Mouse (Mus musculus) embryonic facial prominence, embryonic 10.5 days (tissue): ENCODE results near the gene Rpn2. TPM values are rescaled to one million over a fixed set of nuclear protein-coding genes. Genes with fewer than 3 reads are reported as not detected.

ENCODE experiments used
- DNase-seq: peaks from one replicate; pipeline ENCODE4 v3.0.0-alpha.2; 2017; ENCODE audit warnings: low spot score
- H3K27ac ChIP-seq: fragments of 300-500 bp; sonication (generic); replicated peaks from 2 replicates; pipeline ENCODE4 v1.5.1; 2016; ENCODE audit warnings: mild to moderate bottlenecking
- H3K27me3 ChIP-seq: fragments of 300-500 bp; sonication (generic); replicated peaks from 2 replicates; pipeline ENCODE4 v1.6.1; 2016; ENCODE audit warnings: low read depth, mild to moderate bottlenecking; ENCODE audit not compliant: poor library complexity, severe bottlenecking
- H3K36me3 ChIP-seq: fragments of 300-500 bp; sonication (generic); replicated peaks from 2 replicates; pipeline ENCODE4 v1.6.1; 2016; ENCODE audit warnings: mild to moderate bottlenecking, moderate library complexity
- H3K4me1 ChIP-seq: fragments of 300-500 bp; sonication (generic); 2 replicates; pipeline ENCODE4 v1.6.1; 2016
- H3K4me3 ChIP-seq: fragments of 300-500 bp; sonication (generic); 2 replicates; pipeline ENCODE4 v1.5.1; 2016; ENCODE audit warnings: mild to moderate bottlenecking, moderate library complexity
- H3K9me3 ChIP-seq: fragments of 300-500 bp; sonication (generic); 2 replicates; pipeline ENCODE4 v1.6.1; 2016; ENCODE audit warnings: mild to moderate bottlenecking
- WGBS: fragments of 180-500 bp; shearing (Covaris S2); methylation state at CpG from one replicate; pipeline ENCODE4 v1.1.7; 2016; 5-methylcytosine and 5-hydroxymethylcytosine counted together
- polyA plus RNA-seq: library from polyadenylated mRNA; unstranded; fragments of >200 nt; fragmentation: Nextera tagmentation; extraction: Ambion mirVana; gene quantifications from 2 replicates; pipeline ENCODE4 v1.2.1, GENCODE M21; 2016

Gene Rpn2
- polyA plus RNA-seq, 1 experiment from 2014 or later: 266 TPM

DNA sequence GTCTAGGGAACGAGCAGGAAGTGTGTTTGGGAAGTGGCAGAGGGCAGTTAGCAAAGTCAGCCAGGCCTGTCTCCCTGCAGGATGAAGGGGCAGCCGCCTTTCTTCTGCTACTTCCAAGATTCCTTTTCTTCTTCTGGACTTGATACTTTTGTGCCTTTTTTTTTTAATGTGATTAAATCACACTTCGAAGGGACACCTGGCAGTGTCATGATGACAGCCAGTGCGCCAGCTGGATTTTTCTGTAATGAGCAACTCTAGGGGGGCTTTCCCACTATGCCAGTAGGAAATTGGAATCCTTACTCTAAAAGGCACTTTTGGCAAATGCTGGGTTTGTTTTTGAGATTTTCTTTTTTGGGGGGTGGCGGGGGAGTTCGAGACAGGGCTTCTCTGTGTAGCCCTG, 36.7 kb downstream of the Rpn2 start:
- no peak overlapping the region for H3K4me3 ChIP-seq
- peaks cover 100% of the 10 kb centered on the region for H3K36me3 ChIP-seq
- H3K9me3 ChIP-seq: no peaks in the 10 kb centered on the region
- 89% methylated on average over 6 of the region's 6 CpGs for WGBS
- no peak overlapping the region for H3K27ac ChIP-seq
- no peaks in the 10 kb centered on the region for H3K27me3 ChIP-seq
- peaks cover 8% of the 10 kb centered on the region for H3K4me1 ChIP-seq
- DNase-seq: no peak

GRCm38 (mm10) chr2:157316358-157316933, 37.6 kb downstream of the Rpn2 start:
- 84% methylated on average over 14 of the region's 14 CpGs for WGBS
- Histone ChIP-seq H3K4me3 (no peak overlapping the region), H3K4me1 (peaks cover 15% of the 10 kb centered on the region), H3K27me3 (no peaks in the 10 kb centered on the region), H3K36me3 (peaks cover 100% of the 10 kb centered on the region), H3K9me3 (no peaks in the 10 kb centered on the region), H3K27ac (no peak overlapping the region)
- DNase-seq: no peak

DNA sequence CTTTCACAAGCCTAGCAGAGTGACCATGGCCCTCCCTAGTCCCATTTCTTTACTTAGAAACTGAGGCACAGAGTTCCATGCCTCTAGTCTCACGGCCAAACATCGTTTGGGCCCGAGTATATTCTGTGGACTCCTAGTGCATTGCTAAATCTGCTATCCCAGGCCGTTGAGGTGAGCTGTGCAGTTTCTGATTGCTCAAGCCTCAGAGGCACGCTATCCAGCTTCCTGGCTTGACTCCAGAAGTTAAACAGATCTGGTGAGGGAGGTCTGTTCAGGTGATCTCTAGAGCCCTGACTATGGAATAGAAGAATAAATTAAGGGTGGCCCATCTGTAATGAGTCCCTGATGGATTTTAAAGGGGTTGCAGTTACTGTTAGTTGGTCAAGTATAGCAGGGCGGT, 38.4 kb downstream of the Rpn2 start:
- Histone ChIP-seq H3K9me3 (no peaks in the 10 kb centered on the region), H3K4me3 (no peak overlapping the region), H3K4me1 (peaks cover 15% of the 10 kb centered on the region), H3K36me3 (peaks cover 100% of the 10 kb centered on the region), H3K27ac (no peak overlapping the region), H3K27me3 (no peaks in the 10 kb centered on the region)
- 93% methylated on average over 6 of the region's 6 CpGs for WGBS
- DNase-seq: no peak

- DNase-seq: no peak
- H3K36me3 ChIP-seq: peaks cover 100% of the 10 kb centered on the region
- H3K27me3 ChIP-seq: no peaks in the 10 kb centered on the region
- no peak overlapping the region for H3K4me3 ChIP-seq
- H3K27ac ChIP-seq: no peak overlapping the region; the same call in 1 of the 2 replicates
- 80% methylated on average over 8 of the region's 8 CpGs for WGBS
- H3K4me1 ChIP-seq: peaks cover 15% of the 10 kb centered on the region
- no peaks in the 10 kb centered on the region for H3K9me3 ChIP-seq
Measured at GRCm38 (mm10) chr2:157320135-157320534, 41.3 kb downstream of the Rpn2 start.

GRCm38 (mm10) chr2:157320886-157321285, 42.1 kb downstream of the Rpn2 start:
- Histone ChIP-seq H3K9me3 (no peaks in the 10 kb centered on the region), H3K36me3 (peaks cover 100% of the 10 kb centered on the region), H3K27ac (no peak overlapping the region), H3K4me3 (no peak overlapping the region), H3K4me1 (peaks cover 15% of the 10 kb centered on the region), H3K27me3 (no peaks in the 10 kb centered on the region)
- peak; percentile 26 for DNase-seq
- 45% methylated on average over 5 of the region's 5 CpGs for WGBS

- Histone ChIP-seq H3K4me3 (no peak overlapping the region), H3K4me1 (peaks cover 15% of the 10 kb centered on the region), H3K9me3 (no peaks in the 10 kb centered on the region), H3K27ac (no peak overlapping the region), H3K36me3 (peaks cover 100% of the 10 kb centered on the region), H3K27me3 (no peaks in the 10 kb centered on the region)
- DNase-seq: no peak
- WGBS: 90% methylated on average over 5 of the region's 5 CpGs
Measured at GRCm38 (mm10) chr2:157322029-157322766, 43.4 kb downstream of the Rpn2 start.

DNA sequence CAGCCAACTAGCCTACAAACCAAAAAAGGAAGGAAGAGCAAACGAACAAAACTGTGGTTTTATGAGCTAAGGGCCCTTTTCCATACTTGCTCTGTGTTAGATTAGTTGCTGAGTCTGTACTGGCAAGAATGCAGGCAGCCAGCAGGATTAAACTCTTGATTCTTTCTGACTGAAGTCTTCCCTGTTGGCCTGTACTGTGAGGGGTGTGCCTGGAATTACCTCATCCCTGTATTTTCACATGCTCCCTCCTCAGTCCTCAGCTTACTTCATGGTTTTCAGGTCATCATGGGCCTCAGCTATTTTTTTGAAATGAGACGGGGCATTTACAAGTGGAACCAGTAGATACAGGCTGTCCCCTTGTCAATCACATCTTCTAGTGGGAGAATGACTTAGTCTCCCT, 46.4 kb downstream of the Rpn2 start:
- H3K4me1 ChIP-seq: peaks cover 35% of the 10 kb centered on the region
- peaks cover 92% of the 10 kb centered on the region for H3K36me3 ChIP-seq
- H3K27ac ChIP-seq: no peak overlapping the region
- no peaks in the 10 kb centered on the region for H3K27me3 ChIP-seq
- 84% methylated on average over 2 of the region's 2 CpGs for WGBS
- no peak overlapping the region for H3K4me3 ChIP-seq
- no peak for DNase-seq
- H3K9me3 ChIP-seq: no peaks in the 10 kb centered on the region

DNA sequence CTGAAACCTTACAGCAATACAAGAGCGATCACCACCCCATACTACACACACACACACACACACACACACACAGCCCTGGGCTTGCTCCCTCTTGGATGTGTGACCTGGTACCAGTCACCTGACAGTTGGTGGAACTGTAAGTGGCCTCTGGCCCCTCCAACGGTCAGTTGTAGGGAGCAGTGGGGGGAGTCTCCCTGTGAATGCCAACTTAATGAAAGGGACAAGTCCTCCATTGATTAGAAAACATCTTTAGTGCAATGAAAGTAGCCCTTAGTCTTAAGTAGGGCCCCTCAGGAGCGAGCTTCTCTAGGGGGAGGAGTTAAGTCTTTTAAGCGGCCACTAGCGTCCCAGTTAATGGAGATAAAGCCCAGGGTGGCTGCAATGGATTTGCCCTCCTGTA, 49.3 kb downstream of the Rpn2 start:
- Histone ChIP-seq H3K36me3 (peaks cover 63% of the 10 kb centered on the region), H3K9me3 (no peaks in the 10 kb centered on the region), H3K4me1 (peaks cover 33% of the 10 kb centered on the region), H3K4me3 (no peak overlapping the region), H3K27ac (peak overlapping the region; percentile 81), H3K27me3 (no peaks in the 10 kb centered on the region)
- WGBS: 29% methylated on average over 5 of the region's 5 CpGs
- DNase-seq: no peak

- DNase-seq: peak; percentile 56
- peaks cover 59% of the 10 kb centered on the region for H3K36me3 ChIP-seq
- H3K9me3 ChIP-seq: no peaks in the 10 kb centered on the region
- peak overlapping the region; percentile 81 for H3K27ac ChIP-seq
- whole genome bisulfite sequencing: 26% methylated on average over 11 of the region's 11 CpGs
- no peaks in the 10 kb centered on the region for H3K27me3 ChIP-seq
- H3K4me3 ChIP-seq: no peak overlapping the region
- peaks cover 33% of the 10 kb centered on the region for H3K4me1 ChIP-seq
Measured at GRCm38 (mm10) chr2:157328570-157328969, 49.8 kb downstream of the Rpn2 start.

DNA sequence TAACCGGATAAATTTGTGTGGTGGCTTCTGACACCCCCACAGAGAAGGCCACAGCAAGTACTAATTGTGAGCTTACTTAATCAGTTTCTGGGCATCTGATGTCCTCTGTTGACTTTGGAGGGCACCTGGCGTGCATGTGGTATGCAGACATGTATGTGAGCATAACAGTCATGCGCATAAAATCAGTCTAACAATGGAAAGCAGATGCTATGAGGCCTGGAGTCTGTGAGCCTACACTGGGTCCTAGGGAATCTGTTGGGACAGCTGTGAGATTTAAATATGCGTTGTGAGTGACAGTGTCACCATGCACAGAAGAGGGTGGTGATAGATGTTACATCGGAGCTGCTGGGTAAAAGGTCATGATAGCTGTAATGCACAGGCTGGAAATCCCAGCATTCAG, 53.2 kb downstream of the Rpn2 start:
- Histone ChIP-seq H3K36me3 (peaks cover 24% of the 10 kb centered on the region), H3K9me3 (no peaks in the 10 kb centered on the region), H3K27me3 (no peaks in the 10 kb centered on the region), H3K27ac (peak overlapping the region; percentile 65), H3K4me1 (peaks cover 44% of the 10 kb centered on the region), H3K4me3 (no peak overlapping the region)
- DNase-seq: no peak
- WGBS: 84% methylated on average over 5 of the region's 5 CpGs

- H3K27ac ChIP-seq: peak overlapping the region; percentile 86
- H3K4me1 ChIP-seq: peaks cover 73% of the 10 kb centered on the region
- no peaks in the 10 kb centered on the region for H3K36me3 ChIP-seq
- peak; percentile 79 for DNase-seq
- 43% methylated on average over 5 of the region's 5 CpGs for WGBS
- no peaks in the 10 kb centered on the region; the same call in 1 of the 2 replicates for H3K27me3 ChIP-seq
- H3K9me3 ChIP-seq: no peaks in the 10 kb centered on the region
- no peak overlapping the region for H3K4me3 ChIP-seq
Measured at GRCm38 (mm10) chr2:157338663-157339062, 59.8 kb downstream of the Rpn2 start.

DNA sequence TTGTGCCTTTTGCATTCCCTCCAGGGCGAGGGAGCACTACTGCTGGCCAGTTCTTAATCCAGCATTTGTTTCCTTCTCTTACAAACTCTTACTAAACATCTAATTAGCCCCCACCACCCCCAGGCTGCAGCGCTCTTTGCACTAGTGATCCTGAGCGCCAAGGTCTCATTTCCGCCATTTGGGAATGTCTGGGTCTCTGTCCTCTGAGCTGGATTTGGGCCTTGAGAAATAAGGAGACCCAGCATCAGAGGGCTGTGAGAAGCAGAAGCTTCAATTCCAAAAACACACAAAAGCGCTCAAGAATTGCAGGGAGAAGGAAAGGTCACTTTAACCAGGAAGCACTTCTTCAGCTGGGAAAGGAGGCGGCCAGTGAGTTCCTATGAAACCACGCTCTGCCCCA, 60.7 kb downstream of the Rpn2 start:
- Histone ChIP-seq H3K4me3 (no peak overlapping the region), H3K27me3 (no peaks in the 10 kb centered on the region; the same call in 1 of the 2 replicates), H3K4me1 (peaks cover 75% of the 10 kb centered on the region), H3K36me3 (no peaks in the 10 kb centered on the region), H3K9me3 (no peaks in the 10 kb centered on the region), H3K27ac (peak overlapping the region; percentile 86)
- no peak for DNase-seq
- 62% methylated on average over 7 of the region's 7 CpGs for WGBS

GRCm38 (mm10) chr2:157340221-157340741, 61.5 kb downstream of the Rpn2 start:
- 28% methylated on average over 7 of the region's 7 CpGs for WGBS
- Histone ChIP-seq H3K4me3 (0 out of 2 replicates have a peak overlapping the region, but pooled peaks have one; percentile 2), H3K27ac (peak overlapping the region; percentile 86), H3K27me3 (no peaks in the 10 kb centered on the region; the same call in 1 of the 2 replicates), H3K9me3 (no peaks in the 10 kb centered on the region), H3K4me1 (peaks cover 76% of the 10 kb centered on the region), H3K36me3 (no peaks in the 10 kb centered on the region)
- peak; percentile 39 for DNase-seq
